Mouse (Mus musculus) myocyte (in vitro differentiated cells): ENCODE measurements around the gene Dgkd.

Experiments used
- E2F4 ChIP-seq: IDR thresholded peaks from one replicate; pipeline ENCODE4 v1.6.1; 2011; ENCODE audit warnings: mild to moderate bottlenecking, control low read depth, moderate library complexity; ENCODE audit not compliant: insufficient read depth
- MAX ChIP-seq: IDR thresholded peaks from one replicate; pipeline ENCODE4 v1.6.1; 2011; ENCODE audit warnings: low read depth, mild to moderate bottlenecking, control low read depth
- MYOD1 ChIP-seq, 3 experiments: IDR thresholded peaks; one replicate each; pipeline ENCODE4 v1.6.1; 2011; ENCODE audit warnings: control low read depth in 2 of 3, low read depth in 2 of 3, mild to moderate bottlenecking in 2 of 3, moderate library complexity in 1 of 3; ENCODE audit not compliant: insufficient read length in 2 of 3, control insufficient read depth in 1 of 3
- POLR2A ChIP-seq: IDR thresholded peaks from one replicate; pipeline ENCODE4 v1.6.1; 2011; ENCODE audit warnings: low read depth, mild to moderate bottlenecking, control low read depth, moderate library complexity; ENCODE audit not compliant: insufficient read length
- POLR2AphosphoS2 ChIP-seq: IDR thresholded peaks from one replicate; pipeline ENCODE4 v1.6.1; 2011; ENCODE audit warnings: low read depth, control low read depth; ENCODE audit not compliant: insufficient read length
- REST ChIP-seq: IDR thresholded peaks from one replicate; pipeline ENCODE4 v1.6.1; 2011; ENCODE audit warnings: mild to moderate bottlenecking, control low read depth, moderate library complexity; ENCODE audit not compliant: insufficient read depth, insufficient read length
- SRF ChIP-seq: IDR thresholded peaks from one replicate; pipeline ENCODE4 v1.6.1; 2011; ENCODE audit warnings: low read depth; ENCODE audit not compliant: control insufficient read depth, insufficient read length
- TCF12 ChIP-seq: IDR thresholded peaks from one replicate; pipeline ENCODE4 v1.6.1; 2011; ENCODE audit warnings: mild to moderate bottlenecking, control low read depth; ENCODE audit not compliant: poor library complexity, insufficient read depth, severe bottlenecking
- USF1 ChIP-seq: IDR thresholded peaks from one replicate; pipeline ENCODE4 v1.6.1; 2011; ENCODE audit warnings: low read depth, mild to moderate bottlenecking, control low read depth, moderate library complexity

- no peak for TF ChIP-seq MAX
- no peak for TF ChIP-seq USF1
- no peak for TF ChIP-seq POLR2AphosphoS2
- no peak for TF ChIP-seq TCF12
- no peak for TF ChIP-seq POLR2A
- no peak for TF ChIP-seq SRF
- no peak for TF ChIP-seq E2F4
- TF ChIP-seq MYOD1 (IDR thresholded peaks at IDR 0.05; ENCODE audit: control insufficient read depth in 1 of 3, insufficient read length in 2 of 3, low read depth in 2 of 3), result no peak
- no peak for TF ChIP-seq REST
These were observed 100.0 kb downstream of the Dgkd start for GRCm38 (mm10) chr1:87953073-87953472.
